Mouse (Mus musculus) activated CD4-positive, CD25-positive, alpha-beta regulatory T cell (primary cell): ENCODE results near the gene Mrpl28. TPM values are rescaled to one million over a fixed set of nuclear protein-coding genes. Genes with fewer than 3 reads are reported as not detected.

ENCODE experiments used
- polyA plus RNA-seq, 2 experiments: library from polyadenylated mRNA; unstranded; fragments of 100-300 nt; shearing (Covaris generic); gene quantifications; one replicate each; pipeline ENCODE4 v1.2.1; 2017

Mrpl28 gene
- 10 to 100 TPM; 66.4 to 87.1 TPM for polyA plus RNA-seq

GRCm38 (mm10) chr17:26123267-26123684, at the start of gene Mrpl28:
TSS of gene Mrpl28 (plus strand) at chr17:26123500.

GRCm38 (mm10) chr17:26089905-26090632, 33.2 kb upstream of the Mrpl28 start, which contains the start of gene Decr2:
TSS of gene Decr2 (minus strand) at chr17:26090337.

GRCm38 (mm10) chr17:26095121-26095740, 28.1 kb upstream of the Mrpl28 start, which contains the start of gene Nme4:
TSS of gene Nme4 (minus strand) at chr17:26095602.

GRCm38 (mm10) chr17:26113181-26113948, 9.9 kb upstream of the Mrpl28 start, which contains the start of gene Tmem8:
TSS of gene Tmem8 (plus strand) at chr17:26113299.

GRCm38 (mm10) chr17:26138239-26138836, 15.0 kb downstream of the Mrpl28 start, which contains the start of gene Axin1:
TSS of gene Axin1 (plus strand) at chr17:26138688.

Other genes with a start within 250 kb of the Mrpl28 start
- gene Mettl26, start 248.4 kb upstream of the Mrpl28 start, polyA plus RNA-seq: 100 to 1,000 TPM in 1 of 2 experiments, 10 to 100 TPM in 1; 82.0 to 102 TPM
- gene Wfikkn1, start 242.6 kb upstream of the Mrpl28 start, polyA plus RNA-seq: 1 to 10 TPM; 1.5 to 1.9 TPM
- 10 to 100 TPM; 15.4 to 25.0 TPM for gene Rab40c, start 203.8 kb upstream of the Mrpl28 start, polyA plus RNA-seq
- gene Pigq, start 178.6 kb upstream of the Mrpl28 start, polyA plus RNA-seq: 10 to 100 TPM; 25.0 to 52.5 TPM
- gene Nhlrc4, start 178.5 kb upstream of the Mrpl28 start, polyA plus RNA-seq: not detected
- gene A930017K11Rik, start 170.9 kb upstream of the Mrpl28 start, polyA plus RNA-seq: under 1 TPM in 1 of 2 experiments, not detected in 1; 0.17 TPM
- gene Capn15, start 137.7 kb upstream of the Mrpl28 start, polyA plus RNA-seq: 10 to 100 TPM; 21.3 to 28.1 TPM
- gene Rab11fip3, start 53.9 kb upstream of the Mrpl28 start, polyA plus RNA-seq: 10 to 100 TPM; 10.7 to 12.3 TPM
- gene Decr2, start 33.2 kb upstream of the Mrpl28 start, polyA plus RNA-seq: 10 to 100 TPM; 23.0 to 30.8 TPM
- gene Nme4, start 27.9 kb upstream of the Mrpl28 start, polyA plus RNA-seq: 10 to 100 TPM in 1 of 2 experiments, 1 to 10 TPM in 1; 2.7 to 15.3 TPM
- gene Tmem8, start 10.2 kb upstream of the Mrpl28 start, polyA plus RNA-seq: 10 to 100 TPM; 10.9 to 27.2 TPM
- 10 to 100 TPM; 80.7 to 84.0 TPM for gene Axin1, start 15.2 kb downstream of the Mrpl28 start, polyA plus RNA-seq
- under 1 TPM; 0.59 to 0.69 TPM for gene Pdia2, start 75.6 kb downstream of the Mrpl28 start, polyA plus RNA-seq
- gene Rgs11, start 79.5 kb downstream of the Mrpl28 start, polyA plus RNA-seq: 10 to 100 TPM; 13.9 to 14.8 TPM
- gene Arhgdig, start 84.3 kb downstream of the Mrpl28 start, polyA plus RNA-seq: under 1 TPM; 0.58 to 0.93 TPM
- 10 to 100 TPM; 11.8 to 30.0 TPM for gene Fam234a, start 120.7 kb downstream of the Mrpl28 start, polyA plus RNA-seq
- 10 to 100 TPM; 68.9 to 84.4 TPM for gene Luc7l, start 129.4 kb downstream of the Mrpl28 start, polyA plus RNA-seq